Mouse (Mus musculus) embryo, embryonic 9.5 days (tissue): Measurements from ENCODE around the gene Cdkn1b.
A peak's percentile ranks its signal among the peaks of the same experiment; 100 is the strongest.

ENCODE experiments used
- DNase-seq: peaks from one replicate; pipeline ENCODE4 v3.0.0-alpha.2; 2017; ENCODE audit errors: extremely low spot score

Cdkn1b gene

GRCm38 (mm10) chr6:134928889-134929310 lies 8.7 kb downstream of the Cdkn1b start:
- DNase-seq, result no peak

- no peak for DNase-seq
Observed at GRCm38 (mm10) chr6:134929926-134930325, 9.7 kb downstream of the Cdkn1b start.

- no peak for DNase-seq
Observed at GRCm38 (mm10) chr6:134930383-134930782, 10.2 kb downstream of the Cdkn1b start.

GRCm38 (mm10) chr6:134931146-134931545 lies 10.9 kb downstream of the Cdkn1b start:
- no peak for DNase-seq

- no peak for DNase-seq
Observed at GRCm38 (mm10) chr6:134932486-134933206, 12.4 kb downstream of the Cdkn1b start.

- no peak for DNase-seq
Observed at GRCm38 (mm10) chr6:134933207-134933558, 13.0 kb downstream of the Cdkn1b start.

GRCm38 (mm10) chr6:134934305-134934704 lies 14.1 kb downstream of the Cdkn1b start:
- DNase-seq, result no peak

GRCm38 (mm10) chr6:134939781-134940180 lies 19.6 kb downstream of the Cdkn1b start:
- no peak for DNase-seq

- no peak for DNase-seq
Observed at GRCm38 (mm10) chr6:134943759-134944407, 23.7 kb downstream of the Cdkn1b start.

GRCm38 (mm10) chr6:134946054-134946453 lies 25.9 kb downstream of the Cdkn1b start:
- DNase-seq, result no peak

- DNase-seq, result no peak
Observed at GRCm38 (mm10) chr6:134946858-134947257, 26.7 kb downstream of the Cdkn1b start.

- peak; percentile 55 for DNase-seq
Observed at GRCm38 (mm10) chr6:134947311-134948087, 27.3 kb downstream of the Cdkn1b start.

GRCm38 (mm10) chr6:134948522-134949061 lies 28.4 kb downstream of the Cdkn1b start:
- no peak for DNase-seq

GRCm38 (mm10) chr6:134949241-134949640 lies 29.0 kb downstream of the Cdkn1b start:
- DNase-seq, result no peak

GRCm38 (mm10) chr6:134951364-134951763 lies 31.2 kb downstream of the Cdkn1b start:
- DNase-seq, result no peak

GRCm38 (mm10) chr6:134953976-134954375 lies 33.8 kb downstream of the Cdkn1b start:
- DNase-seq, result no peak

GRCm38 (mm10) chr6:134956388-134956787 lies 36.2 kb downstream of the Cdkn1b start:
- DNase-seq, result no peak

- DNase-seq, result no peak
Observed at GRCm38 (mm10) chr6:134961286-134961685, 41.1 kb downstream of the Cdkn1b start.

- peak; percentile 24 for DNase-seq
Observed at GRCm38 (mm10) chr6:134961858-134962517, 41.8 kb downstream of the Cdkn1b start.

- DNase-seq, result no peak
Observed at GRCm38 (mm10) chr6:134962518-134962893, 42.3 kb downstream of the Cdkn1b start.

GRCm38 (mm10) chr6:134963910-134964309 lies 43.7 kb downstream of the Cdkn1b start:
- no peak for DNase-seq

- DNase-seq, result no peak
Observed at GRCm38 (mm10) chr6:134966681-134967080, 46.5 kb downstream of the Cdkn1b start.
